11 mouse cellular contexts compared by ENCODE assay signal in the genomic region with DNA sequence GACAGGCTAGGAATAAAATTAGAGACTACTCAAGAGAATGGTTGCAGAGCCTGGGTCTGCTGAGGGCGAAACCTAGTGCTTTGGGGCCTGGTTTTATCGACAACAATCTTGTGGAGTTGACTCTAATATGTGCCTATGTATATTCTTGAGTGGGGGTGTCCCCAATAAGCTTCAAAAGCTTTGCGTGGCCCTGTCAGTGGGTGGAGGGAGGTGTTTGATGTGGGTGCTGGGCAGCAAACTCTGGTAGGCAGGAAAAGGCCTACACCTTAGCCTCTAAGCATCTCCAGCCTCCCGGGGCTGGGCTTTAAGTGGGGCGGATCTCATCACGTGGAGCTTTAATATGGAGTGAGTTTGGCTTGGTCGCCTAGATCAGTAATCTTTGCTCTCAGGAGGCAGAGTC. TPM values are rescaled to one million over a fixed set of nuclear protein-coding genes. Genes with fewer than 3 reads are reported as not detected.
DNase-seq lines count a peak whose midpoint lies in the region; ATAC-seq and TF ChIP-seq lines count a peak whose summit lies in the region.
"Had no signal": no experiment of that assay in that cellular context is flagged by ENCODE, and none has a peak within 500 bp of the region (broad histone marks: within the 10 kb centered on the region; RNA-seq: fewer than 3 reads in every experiment).

No protein-coding gene starts in this region.

- intact Hi-C loops in left cerebral cortex, adult 2 months (cut with DNase I): no loop called here

- 51% methylated on average over 7 of the region's 7 CpGs for WGBS in forebrain, embryonic 13.5 days
- 51% methylated on average over 7 of the region's 7 CpGs for WGBS in forebrain, embryonic 11.5 days
- 46% methylated on average over 7 of the region's 7 CpGs for WGBS in lung, embryonic 15.5 days
- 59% methylated on average over 7 of the region's 7 CpGs for WGBS in intestine, embryonic 15.5 days
- 57% methylated on average over 7 of the region's 7 CpGs for WGBS in neural tube, embryonic 13.5 days

- no peak for DNase-seq in forebrain, embryonic 11.5 days (ENCODE audit: low spot score)
- no peak for DNase-seq in lung, postnatal 14 days
- DNase-seq in left cerebral cortex, adult 2 months (ENCODE audit: extremely low spot score in 1 of 2, low spot score in 2 of 2): no peak
- DNase-seq: adrenal gland, adult 8-10 months; heart, adult 18-20 months; thymus, adult 18-20 months had no signal

- H3K9me3 ChIP-seq in forebrain, embryonic 13.5 days (replicated peaks): no peaks in the 10 kb centered on the region
- no peaks in the 10 kb centered on the region for H3K9me3 ChIP-seq in forebrain, embryonic 11.5 days (ENCODE audit: control insufficient read depth, low read length)
- H3K9me3 ChIP-seq in lung, embryonic 15.5 days: no peaks in the 10 kb centered on the region
- H3K9me3 ChIP-seq in intestine, embryonic 15.5 days: no peaks in the 10 kb centered on the region
- H3K9me3 ChIP-seq in neural tube, embryonic 13.5 days: no peaks in the 10 kb centered on the region

- no peak overlapping the region for H3K27ac ChIP-seq in forebrain, embryonic 13.5 days
- H3K27ac ChIP-seq in forebrain, embryonic 11.5 days (ENCODE audit: low read depth, low read length): no peak overlapping the region
- H3K27ac ChIP-seq in lung, embryonic 15.5 days: no peak overlapping the region
- H3K27ac ChIP-seq in intestine, embryonic 15.5 days: no peak overlapping the region
- no peak overlapping the region for H3K27ac ChIP-seq in neural tube, embryonic 13.5 days (replicated peaks)
- H3K27ac ChIP-seq in left cerebral cortex, adult 2 months: no peak overlapping the region

- ATAC-seq in forebrain, embryonic 13.5 days: no peak
- no peak for ATAC-seq in forebrain, embryonic 11.5 days (replicated peaks; ENCODE audit: low FRiP score)
- ATAC-seq in lung, embryonic 15.5 days (ENCODE audit: borderline replicate concordance, extremely low read depth, low FRiP score, low TSS enrichment): no peak
- ATAC-seq in intestine, embryonic 15.5 days: no peak
- ATAC-seq in neural tube, embryonic 13.5 days (ENCODE audit: low read depth): no peak
- ATAC-seq in granulocyte monocyte progenitor cell, adult 5-6 weeks (replicated peaks; ENCODE audit: poor library complexity, severe bottlenecking): no peak

- no peak overlapping the region for H3K4me3 ChIP-seq in forebrain, embryonic 13.5 days
- no peak overlapping the region for H3K4me3 ChIP-seq in forebrain, embryonic 11.5 days (ENCODE audit: low read depth, low read length)
- H3K4me3 ChIP-seq in lung, embryonic 15.5 days: peak overlapping the region; percentile 48; the same call in 1 of the 2 replicates
- peak overlapping the region; percentile 45 for H3K4me3 ChIP-seq in intestine, embryonic 15.5 days (replicated peaks)
- no peak overlapping the region for H3K4me3 ChIP-seq in neural tube, embryonic 13.5 days
- H3K4me3 ChIP-seq in left cerebral cortex, adult 2 months: no peak overlapping the region

- H3K27me3 ChIP-seq in forebrain, embryonic 13.5 days: peaks cover 39% of the 10 kb centered on the region
- H3K27me3 ChIP-seq in forebrain, embryonic 11.5 days (ENCODE audit: control insufficient read depth, insufficient read depth, low read length): peaks cover 14% of the 10 kb centered on the region
- peaks cover 38% of the 10 kb centered on the region for H3K27me3 ChIP-seq in lung, embryonic 15.5 days
- H3K27me3 ChIP-seq in intestine, embryonic 15.5 days (replicated peaks): peaks cover 13% of the 10 kb centered on the region; the same call in 1 of the 2 replicates
- H3K27me3 ChIP-seq in neural tube, embryonic 13.5 days: peaks cover 38% of the 10 kb centered on the region

- no peak for TF ChIP-seq CTCF in left cerebral cortex, adult 2 months (IDR thresholded peaks at IDR 0.05)

- peak overlapping the region; percentile 64; the same call in 1 of the 2 replicates for H3K9ac ChIP-seq in forebrain, embryonic 13.5 days
- no peak overlapping the region; the same call in 1 of the 2 replicates for H3K9ac ChIP-seq in forebrain, embryonic 11.5 days (ENCODE audit: low read length)
- H3K9ac ChIP-seq in lung, embryonic 15.5 days: no peak overlapping the region
- no peak overlapping the region for H3K9ac ChIP-seq in intestine, embryonic 15.5 days
- no peak overlapping the region for H3K9ac ChIP-seq in neural tube, embryonic 13.5 days

- peaks cover 27% of the 10 kb centered on the region for H3K4me1 ChIP-seq in forebrain, embryonic 13.5 days
- H3K4me1 ChIP-seq in forebrain, embryonic 11.5 days (replicated peaks; ENCODE audit: control insufficient read depth, insufficient read depth, low read length): peaks cover 14% of the 10 kb centered on the region
- peaks cover 27% of the 10 kb centered on the region for H3K4me1 ChIP-seq in lung, embryonic 15.5 days
- H3K4me1 ChIP-seq in intestine, embryonic 15.5 days (replicated peaks): peaks cover 28% of the 10 kb centered on the region
- peaks cover 23% of the 10 kb centered on the region for H3K4me1 ChIP-seq in neural tube, embryonic 13.5 days (replicated peaks)

- H3K36me3 ChIP-seq in forebrain, embryonic 13.5 days (ENCODE audit: poor library complexity, severe bottlenecking): peaks cover 90% of the 10 kb centered on the region
- H3K36me3 ChIP-seq in forebrain, embryonic 11.5 days (ENCODE audit: control insufficient read depth, insufficient read depth, low read length): peaks cover 2% of the 10 kb centered on the region; the same call in 1 of the 2 replicates
- no peaks in the 10 kb centered on the region for H3K36me3 ChIP-seq in lung, embryonic 15.5 days
- H3K36me3 ChIP-seq in intestine, embryonic 15.5 days: no peaks in the 10 kb centered on the region
- peaks cover 88% of the 10 kb centered on the region for H3K36me3 ChIP-seq in neural tube, embryonic 13.5 days

- H3K4me2 ChIP-seq in forebrain, embryonic 13.5 days: peak overlapping the region; percentile 65
- no peak overlapping the region for H3K4me2 ChIP-seq in forebrain, embryonic 11.5 days (ENCODE audit: low read depth, low read length, severe bottlenecking)
- H3K4me2 ChIP-seq in lung, embryonic 15.5 days: peak overlapping the region; percentile 84
- H3K4me2 ChIP-seq in intestine, embryonic 15.5 days (replicated peaks): peak overlapping the region; percentile 92
- H3K4me2 ChIP-seq in neural tube, embryonic 13.5 days: peak overlapping the region; percentile 56

RNA-seq across cellular contexts. Expression of gene Sult2b1, which starts 14.5 kb away (rescaled TPM):
- polyA plus RNA-seq in forebrain, embryonic 13.5 days (2015; fragmentation: Nextera tagmentation; extraction: Ambion mirVana): 4.1 and 4.4 TPM in 2 replicates
- polyA plus RNA-seq in forebrain, embryonic 11.5 days (2014; fragmentation: Nextera tagmentation; extraction: Ambion mirVana): 1.4 and 1.6 TPM in 2 replicates
- 6.1 and 7.8 TPM in 2 replicates for polyA plus RNA-seq in lung, embryonic 15.5 days (2015; fragmentation: Nextera tagmentation; extraction: Ambion mirVana)
- polyA plus RNA-seq in intestine, embryonic 15.5 days (2015; fragmentation: Nextera tagmentation; extraction: Ambion mirVana): 2.8 and 2.9 TPM in 2 replicates
- 4.9 and 5.2 TPM in 2 replicates for polyA plus RNA-seq in neural tube, embryonic 13.5 days (2015; fragmentation: Nextera tagmentation; extraction: Ambion mirVana)
- 10 to 100 TPM; 11.3 to 13.6 TPM for total RNA-seq in left cerebral cortex, adult 2 months (2021)
- total RNA-seq in granulocyte monocyte progenitor cell, adult 5-6 weeks (2014; fragmentation: Nextera tagmentation): 1.3 and 3.3 TPM in 2 replicates
- total RNA-seq in granulocyte monocyte progenitor cell, adult 5-6 weeks (2017): 0.39 TPM in 1 of 2 replicates, not detected in the other
- total RNA-seq: heart, adult 18-20 months had no signal

RNA-seq across cellular contexts. Expression of gene Lmtk3, which starts 15.4 kb away (rescaled TPM):
- 12.4 and 13.1 TPM in 2 replicates for polyA plus RNA-seq in forebrain, embryonic 13.5 days (2015; fragmentation: Nextera tagmentation; extraction: Ambion mirVana)
- polyA plus RNA-seq in forebrain, embryonic 11.5 days (2014; fragmentation: Nextera tagmentation; extraction: Ambion mirVana): 5.2 and 6.6 TPM in 2 replicates
- polyA plus RNA-seq in lung, embryonic 15.5 days (2015; fragmentation: Nextera tagmentation; extraction: Ambion mirVana): 1.1 and 1.4 TPM in 2 replicates
- polyA plus RNA-seq in intestine, embryonic 15.5 days (2015; fragmentation: Nextera tagmentation; extraction: Ambion mirVana): 0.43 and 0.90 TPM in 2 replicates
- polyA plus RNA-seq in neural tube, embryonic 13.5 days (2015; fragmentation: Nextera tagmentation; extraction: Ambion mirVana): 17.2 and 17.4 TPM in 2 replicates
- 100 to 1,000 TPM; 258 to 279 TPM for total RNA-seq in left cerebral cortex, adult 2 months (2021)
- total RNA-seq in granulocyte monocyte progenitor cell, adult 5-6 weeks (2014; fragmentation: Nextera tagmentation): not detected in 2 replicates
- not detected in 2 replicates for total RNA-seq in granulocyte monocyte progenitor cell, adult 5-6 weeks (2017)
- total RNA-seq: heart, adult 18-20 months had no signal

RNA-seq across cellular contexts. Expression of gene Cyth2, which starts 15.4 kb away (rescaled TPM):
- polyA plus RNA-seq in forebrain, embryonic 13.5 days (2015; fragmentation: Nextera tagmentation; extraction: Ambion mirVana): 314 and 335 TPM in 2 replicates
- polyA plus RNA-seq in forebrain, embryonic 11.5 days (2014; fragmentation: Nextera tagmentation; extraction: Ambion mirVana): 194 and 207 TPM in 2 replicates
- 115 and 122 TPM in 2 replicates for polyA plus RNA-seq in lung, embryonic 15.5 days (2015; fragmentation: Nextera tagmentation; extraction: Ambion mirVana)
- polyA plus RNA-seq in intestine, embryonic 15.5 days (2015; fragmentation: Nextera tagmentation; extraction: Ambion mirVana): 89.0 and 92.0 TPM in 2 replicates
- 292 and 303 TPM in 2 replicates for polyA plus RNA-seq in neural tube, embryonic 13.5 days (2015; fragmentation: Nextera tagmentation; extraction: Ambion mirVana)
- total RNA-seq in left cerebral cortex, adult 2 months (2021): 100 to 1,000 TPM; 172 to 185 TPM
- total RNA-seq in granulocyte monocyte progenitor cell, adult 5-6 weeks (2014; fragmentation: Nextera tagmentation): 32.7 and 36.3 TPM in 2 replicates
- 33.1 and 35.3 TPM in 2 replicates for total RNA-seq in granulocyte monocyte progenitor cell, adult 5-6 weeks (2017)

RNA-seq across cellular contexts. Expression of gene Kcnj14, which starts 25.7 kb away (rescaled TPM):
- polyA plus RNA-seq in forebrain, embryonic 13.5 days (2015; fragmentation: Nextera tagmentation; extraction: Ambion mirVana): 0.45 and 0.49 TPM in 2 replicates
- polyA plus RNA-seq in forebrain, embryonic 11.5 days (2014; fragmentation: Nextera tagmentation; extraction: Ambion mirVana): 0.37 and 0.45 TPM in 2 replicates
- 0.79 and 0.84 TPM in 2 replicates for polyA plus RNA-seq in lung, embryonic 15.5 days (2015; fragmentation: Nextera tagmentation; extraction: Ambion mirVana)
- 0.88 and 1.0 TPM in 2 replicates for polyA plus RNA-seq in intestine, embryonic 15.5 days (2015; fragmentation: Nextera tagmentation; extraction: Ambion mirVana)
- 0.85 and 0.93 TPM in 2 replicates for polyA plus RNA-seq in neural tube, embryonic 13.5 days (2015; fragmentation: Nextera tagmentation; extraction: Ambion mirVana)
- 1 to 10 TPM; 2.3 to 2.5 TPM for total RNA-seq in left cerebral cortex, adult 2 months (2021)
- 0.47 and 0.71 TPM in 2 replicates for total RNA-seq in granulocyte monocyte progenitor cell, adult 5-6 weeks (2014; fragmentation: Nextera tagmentation)
- total RNA-seq in granulocyte monocyte progenitor cell, adult 5-6 weeks (2017): not detected in 2 replicates

RNA-seq across cellular contexts. Expression of gene Grwd1, which starts 31.8 kb away (rescaled TPM):
- polyA plus RNA-seq in forebrain, embryonic 13.5 days (2015; fragmentation: Nextera tagmentation; extraction: Ambion mirVana): 49.2 and 53.6 TPM in 2 replicates
- 84.8 and 88.2 TPM in 2 replicates for polyA plus RNA-seq in forebrain, embryonic 11.5 days (2014; fragmentation: Nextera tagmentation; extraction: Ambion mirVana)
- 67.8 and 73.6 TPM in 2 replicates for polyA plus RNA-seq in lung, embryonic 15.5 days (2015; fragmentation: Nextera tagmentation; extraction: Ambion mirVana)
- polyA plus RNA-seq in intestine, embryonic 15.5 days (2015; fragmentation: Nextera tagmentation; extraction: Ambion mirVana): 67.1 and 71.3 TPM in 2 replicates
- polyA plus RNA-seq in neural tube, embryonic 13.5 days (2015; fragmentation: Nextera tagmentation; extraction: Ambion mirVana): 34.6 and 37.2 TPM in 2 replicates
- 10 to 100 TPM; 17.9 to 22.1 TPM for total RNA-seq in left cerebral cortex, adult 2 months (2021)
- 30.9 and 33.6 TPM in 2 replicates for total RNA-seq in granulocyte monocyte progenitor cell, adult 5-6 weeks (2014; fragmentation: Nextera tagmentation)
- 21.9 and 27.3 TPM in 2 replicates for total RNA-seq in granulocyte monocyte progenitor cell, adult 5-6 weeks (2017)

Comparison
In these comparisons a context has a peak if more than half of its experiments do, and no peak if none do; other contexts are left out.
1. H3K4me3 ChIP-seq: peak in lung, embryonic 15.5 days (single experiment) and intestine, embryonic 15.5 days (single experiment); none in forebrain, embryonic 13.5 days (single experiment), forebrain, embryonic 11.5 days (single experiment), neural tube, embryonic 13.5 days (single experiment) and left cerebral cortex, adult 2 months (single experiment).